Mouse (Mus musculus) gastrocnemius, postnatal 25 days (tissue): ENCODE data around the gene Fry. TPM values are rescaled to one million over a fixed set of nuclear protein-coding genes. Genes with fewer than 3 reads are reported as not detected.

ENCODE experiments used
- DNase-seq: peaks from one replicate; pipeline ENCODE4 v3.0.0; 2022
- long read RNA-seq, 2 experiments: library from polyadenylated mRNA; stranded (forward); transcript quantifications; one replicate each; pipeline ENCODE4 v2.0.0; 2021
- total RNA-seq, 2 experiments: library from RNA; stranded (reverse); gene quantifications; 1 replicate in 1 of 2; 2 replicates in 1 of 2; pipeline ENCODE4 v1.2.3; 2021

Fry gene
- total RNA-seq = 10 to 100 TPM; 75.1 to 87.6 TPM
- long read RNA-seq, experiment 1, partial matches to known transcripts = 6 of 12 reads
- long read RNA-seq, experiment 1, other reads (novel, unspliced or antisense) = 3 of 12 reads
- long read RNA-seq, experiment 2, partial matches to known transcripts = 10 of 19 reads
- long read RNA-seq, experiment 2, other reads (novel, unspliced or antisense) = 3 of 19 reads

- peak; percentile 97 for DNase-seq
These were observed at the start of gene Fry for GRCm38 (mm10) chr5:150118455-150119241. Gene Fry, plus strand, starts transcription at chr5:150118645.

- no peak for DNase-seq
These were observed 48.4 kb upstream of the Fry start for GRCm38 (mm10) chr5:150070086-150070485.

GRCm38 (mm10) chr5:150071738-150072137 lies 46.7 kb upstream of the Fry start:
- DNase-seq = no peak

GRCm38 (mm10) chr5:150079866-150080797 lies 38.3 kb upstream of the Fry start:
- DNase-seq = no peak

GRCm38 (mm10) chr5:150082696-150083095 lies 35.7 kb upstream of the Fry start:
- DNase-seq = no peak

- no peak for DNase-seq
These were observed 35.3 kb upstream of the Fry start for GRCm38 (mm10) chr5:150083190-150083589.

GRCm38 (mm10) chr5:150097620-150098019 lies 20.8 kb upstream of the Fry start:
- no peak for DNase-seq

GRCm38 (mm10) chr5:150098754-150099153 lies 19.7 kb upstream of the Fry start:
- no peak for DNase-seq

GRCm38 (mm10) chr5:150101789-150102188 lies 16.7 kb upstream of the Fry start:
- no peak for DNase-seq

GRCm38 (mm10) chr5:150106358-150106757 lies 12.1 kb upstream of the Fry start:
- no peak for DNase-seq

GRCm38 (mm10) chr5:150111236-150111635 lies 7.2 kb upstream of the Fry start:
- DNase-seq = no peak

GRCm38 (mm10) chr5:150114007-150114406 lies 4.4 kb upstream of the Fry start:
- no peak for DNase-seq

- no peak for DNase-seq
These were observed 3.7 kb upstream of the Fry start for GRCm38 (mm10) chr5:150114778-150115177.

GRCm38 (mm10) chr5:150115271-150116092 lies 3.0 kb upstream of the Fry start:
- peak; percentile 18 for DNase-seq

GRCm38 (mm10) chr5:150116216-150116905 lies 2.1 kb upstream of the Fry start:
- DNase-seq = no peak

- no peak for DNase-seq
These were observed 1.6 kb upstream of the Fry start for GRCm38 (mm10) chr5:150116906-150117216.

- no peak for DNase-seq
These were observed 356 bp upstream of the Fry start for GRCm38 (mm10) chr5:150118124-150118454.

- DNase-seq = no peak
These were observed 2.2 kb downstream of the Fry start for GRCm38 (mm10) chr5:150120676-150121075.

- no peak for DNase-seq
These were observed 3.6 kb downstream of the Fry start for GRCm38 (mm10) chr5:150122095-150122494.

- no peak for DNase-seq
These were observed 4.1 kb downstream of the Fry start for GRCm38 (mm10) chr5:150122571-150122970.

- no peak for DNase-seq
These were observed 7.5 kb downstream of the Fry start for GRCm38 (mm10) chr5:150125920-150126319.

GRCm38 (mm10) chr5:150128432-150128831 lies 10.0 kb downstream of the Fry start:
- DNase-seq = no peak
